Mouse (Mus musculus): ENCODE data around the gene Ppt2. TPM values are rescaled to one million over a fixed set of nuclear protein-coding genes. Genes with fewer than 3 reads are reported as not detected.

The Ppt2 gene
- polyA plus RNA-seq, 1 experiment from 2014 or later, result 23.4 TPM

- Histone ChIP-seq H3K27me3 (ENCODE audit: control insufficient read depth, insufficient read depth, low read length) (no peaks in the 10 kb centered on the region), H3K4me3 (replicated peaks; ENCODE audit: low read depth, low read length) (no peak overlapping the region), H3K9me3 (ENCODE audit: control insufficient read depth, low read length) (no peaks in the 10 kb centered on the region), H3K9ac (replicated peaks; ENCODE audit: low read length) (no peak overlapping the region), H3K4me1 (ENCODE audit: control insufficient read depth, insufficient read depth, low read length) (no peaks in the 10 kb centered on the region), H3K4me2 (ENCODE audit: low read length) (no peak overlapping the region), H3K36me3 (ENCODE audit: control insufficient read depth, insufficient read depth, low read length) (peaks cover 66% of the 10 kb centered on the region), H3K27ac (replicated peaks; ENCODE audit: low read depth, low read length) (no peak overlapping the region)
- DNase-seq (peak; percentile 77), ATAC-seq (ENCODE audit: low FRiP score, low TSS enrichment) (no peak)
- WGBS, result 66% methylated on average over 9 of the region's 9 CpGs
Measured at GRCm38 (mm10) chr17:34653746-34654285, 25.5 kb upstream of the Ppt2 start.

GRCm38 (mm10) chr17:34652985-34653384, 24.7 kb upstream of the Ppt2 start:
- no peak overlapping the region for H3K4me2 ChIP-seq (ENCODE audit: low read length)
- 94% methylated on average over 8 of the region's 8 CpGs for WGBS
- H3K27me3 ChIP-seq (ENCODE audit: control insufficient read depth, insufficient read depth, low read length), result no peaks in the 10 kb centered on the region
- DNase-seq (no peak), ATAC-seq (ENCODE audit: low FRiP score, low TSS enrichment) (no peak)
- no peak overlapping the region for H3K27ac ChIP-seq (replicated peaks; ENCODE audit: low read depth, low read length)
- no peak overlapping the region for H3K4me3 ChIP-seq (replicated peaks; ENCODE audit: low read depth, low read length)
- H3K9ac ChIP-seq (replicated peaks; ENCODE audit: low read length), result no peak overlapping the region
- H3K4me1 ChIP-seq (ENCODE audit: control insufficient read depth, insufficient read depth, low read length), result peaks cover 3% of the 10 kb centered on the region
- no peaks in the 10 kb centered on the region for H3K9me3 ChIP-seq (ENCODE audit: control insufficient read depth, low read length)
- peaks cover 71% of the 10 kb centered on the region for H3K36me3 ChIP-seq (ENCODE audit: control insufficient read depth, insufficient read depth, low read length)

GRCm38 (mm10) chr17:34652546-34652945, 24.2 kb upstream of the Ppt2 start:
- Histone ChIP-seq H3K4me3 (replicated peaks; ENCODE audit: low read depth, low read length) (no peak overlapping the region), H3K9ac (replicated peaks; ENCODE audit: low read length) (no peak overlapping the region), H3K9me3 (ENCODE audit: control insufficient read depth, low read length) (no peaks in the 10 kb centered on the region), H3K27ac (replicated peaks; ENCODE audit: low read depth, low read length) (no peak overlapping the region), H3K27me3 (ENCODE audit: control insufficient read depth, insufficient read depth, low read length) (no peaks in the 10 kb centered on the region), H3K4me2 (ENCODE audit: low read length) (no peak overlapping the region), H3K4me1 (ENCODE audit: control insufficient read depth, insufficient read depth, low read length) (peaks cover 7% of the 10 kb centered on the region), H3K36me3 (ENCODE audit: control insufficient read depth, insufficient read depth, low read length) (peaks cover 71% of the 10 kb centered on the region)
- DNase-seq (no peak), ATAC-seq (ENCODE audit: low FRiP score, low TSS enrichment) (no peak)
- WGBS, result 89% methylated on average over 10 of the region's 10 CpGs

- Histone ChIP-seq H3K4me3 (replicated peaks; ENCODE audit: low read depth, low read length) (no peak overlapping the region), H3K9ac (replicated peaks; ENCODE audit: low read length) (no peak overlapping the region), H3K4me2 (ENCODE audit: low read length) (no peak overlapping the region), H3K27ac (replicated peaks; ENCODE audit: low read depth, low read length) (no peak overlapping the region), H3K9me3 (ENCODE audit: control insufficient read depth, low read length) (no peaks in the 10 kb centered on the region), H3K4me1 (ENCODE audit: control insufficient read depth, insufficient read depth, low read length) (peaks cover 8% of the 10 kb centered on the region), H3K27me3 (ENCODE audit: control insufficient read depth, insufficient read depth, low read length) (no peaks in the 10 kb centered on the region), H3K36me3 (ENCODE audit: control insufficient read depth, insufficient read depth, low read length) (peaks cover 71% of the 10 kb centered on the region)
- ATAC-seq (ENCODE audit: low FRiP score, low TSS enrichment), result no peak
- peak; percentile 58 for DNase-seq
- WGBS, result 49% methylated on average over 19 of the region's 19 CpGs
Measured at GRCm38 (mm10) chr17:34651507-34652221, 23.4 kb upstream of the Ppt2 start.

- DNase-seq, result no peak
- no peak overlapping the region for H3K4me3 ChIP-seq (replicated peaks; ENCODE audit: low read depth, low read length)
- peaks cover 71% of the 10 kb centered on the region for H3K36me3 ChIP-seq (ENCODE audit: control insufficient read depth, insufficient read depth, low read length)
- no peak for ATAC-seq (ENCODE audit: low FRiP score, low TSS enrichment)
- H3K4me2 ChIP-seq (ENCODE audit: low read length), result no peak overlapping the region
- H3K4me1 ChIP-seq (ENCODE audit: control insufficient read depth, insufficient read depth, low read length), result peaks cover 11% of the 10 kb centered on the region
- WGBS, result 91% methylated on average over 14 of the region's 14 CpGs
- H3K9ac ChIP-seq (replicated peaks; ENCODE audit: low read length), result no peak overlapping the region
- H3K27me3 ChIP-seq (ENCODE audit: control insufficient read depth, insufficient read depth, low read length), result no peaks in the 10 kb centered on the region
- H3K9me3 ChIP-seq (ENCODE audit: control insufficient read depth, low read length), result no peaks in the 10 kb centered on the region
- H3K27ac ChIP-seq (replicated peaks; ENCODE audit: low read depth, low read length), result no peak overlapping the region
Measured at GRCm38 (mm10) chr17:34650781-34651180, 22.5 kb upstream of the Ppt2 start.

- ATAC-seq (ENCODE audit: low FRiP score, low TSS enrichment) (no peak), DNase-seq (no peak)
- Histone ChIP-seq H3K4me3 (replicated peaks; ENCODE audit: low read depth, low read length) (no peak overlapping the region), H3K4me1 (ENCODE audit: control insufficient read depth, insufficient read depth, low read length) (peaks cover 20% of the 10 kb centered on the region), H3K27ac (replicated peaks; ENCODE audit: low read depth, low read length) (no peak overlapping the region), H3K4me2 (ENCODE audit: low read length) (no peak overlapping the region), H3K27me3 (ENCODE audit: control insufficient read depth, insufficient read depth, low read length) (no peaks in the 10 kb centered on the region), H3K9me3 (ENCODE audit: control insufficient read depth, low read length) (no peaks in the 10 kb centered on the region), H3K9ac (replicated peaks; ENCODE audit: low read length) (no peak overlapping the region), H3K36me3 (ENCODE audit: control insufficient read depth, insufficient read depth, low read length) (peaks cover 57% of the 10 kb centered on the region)
- WGBS, result 94% methylated on average over 18 of the region's 18 CpGs
Measured at GRCm38 (mm10) chr17:34649106-34649864, 21.0 kb upstream of the Ppt2 start.

GRCm38 (mm10) chr17:34648141-34648890, 20.0 kb upstream of the Ppt2 start:
- peak overlapping the region; percentile 95 for H3K4me3 ChIP-seq (replicated peaks; ENCODE audit: low read depth, low read length)
- H3K27ac ChIP-seq (replicated peaks; ENCODE audit: low read depth, low read length), result no peak overlapping the region
- H3K9me3 ChIP-seq (ENCODE audit: control insufficient read depth, low read length), result no peaks in the 10 kb centered on the region
- peak overlapping the region; percentile 78 for H3K4me2 ChIP-seq (ENCODE audit: low read length)
- ATAC-seq (ENCODE audit: low FRiP score, low TSS enrichment) (no peak), DNase-seq (no peak)
- no peaks in the 10 kb centered on the region for H3K27me3 ChIP-seq (ENCODE audit: control insufficient read depth, insufficient read depth, low read length)
- H3K4me1 ChIP-seq (ENCODE audit: control insufficient read depth, insufficient read depth, low read length), result peaks cover 20% of the 10 kb centered on the region
- peaks cover 50% of the 10 kb centered on the region for H3K36me3 ChIP-seq (ENCODE audit: control insufficient read depth, insufficient read depth, low read length)
- 86% methylated on average over 16 of the region's 16 CpGs for WGBS
- H3K9ac ChIP-seq (replicated peaks; ENCODE audit: low read length), result no peak overlapping the region

- peaks cover 20% of the 10 kb centered on the region for H3K4me1 ChIP-seq (ENCODE audit: control insufficient read depth, insufficient read depth, low read length)
- H3K4me2 ChIP-seq (ENCODE audit: low read length), result peak within 1 kb of the TSS; percentile 78
- H3K27me3 ChIP-seq (ENCODE audit: control insufficient read depth, insufficient read depth, low read length), result no peaks in the 10 kb centered on the region
- H3K4me3 ChIP-seq (replicated peaks; ENCODE audit: low read depth, low read length), result peak within 1 kb of the TSS; percentile 95
- no peaks in the 10 kb centered on the region for H3K9me3 ChIP-seq (ENCODE audit: control insufficient read depth, low read length)
- peak within 1 kb of the TSS; percentile 79 for H3K27ac ChIP-seq (replicated peaks; ENCODE audit: low read depth, low read length)
- peak; percentile 96 for ATAC-seq (ENCODE audit: low FRiP score, low TSS enrichment)
- WGBS, result 2% methylated on average over 66 of the region's 66 CpGs
- H3K9ac ChIP-seq (replicated peaks; ENCODE audit: low read length), result peak within 1 kb of the TSS; percentile 85
- peaks cover 38% of the 10 kb centered on the region for H3K36me3 ChIP-seq (ENCODE audit: control insufficient read depth, insufficient read depth, low read length)
- DNase-seq, result peak; percentile 97
Measured at GRCm38 (mm10) chr17:34646906-34647787, 18.8 kb upstream of the Ppt2 start, which contains the start of gene Atf6b. Gene Atf6b, plus strand, starts transcription at chr17:34647146.
